Mouse (Mus musculus): Measurements from ENCODE around the gene Cacna1c.

Cacna1c gene

GRCm38 (mm10) chr6:118812007-118812406, 384.2 kb downstream of the Cacna1c start:
- DNase-seq (ENCODE audit: low spot score in 2 of 2), result no peak

GRCm38 (mm10) chr6:118810834-118811233, 385.4 kb downstream of the Cacna1c start:
- DNase-seq (ENCODE audit: low spot score in 2 of 2), result no peak

- no peak for DNase-seq (ENCODE audit: low spot score in 2 of 2)
These were observed 391.1 kb downstream of the Cacna1c start for GRCm38 (mm10) chr6:118805139-118805538.

- no peak for DNase-seq (ENCODE audit: low spot score in 2 of 2)
These were observed 393.9 kb downstream of the Cacna1c start for GRCm38 (mm10) chr6:118802286-118802685.

- DNase-seq (ENCODE audit: low spot score in 2 of 2), result no peak
These were observed 399.8 kb downstream of the Cacna1c start for GRCm38 (mm10) chr6:118796393-118796792.

- DNase-seq (ENCODE audit: low spot score in 2 of 2), result no peak
These were observed 400.5 kb downstream of the Cacna1c start for GRCm38 (mm10) chr6:118795716-118796115.

- DNase-seq (ENCODE audit: low spot score in 2 of 2), result no peak
These were observed 404.3 kb downstream of the Cacna1c start for GRCm38 (mm10) chr6:118791921-118792368.

GRCm38 (mm10) chr6:118787933-118788332, 408.3 kb downstream of the Cacna1c start:
- DNase-seq (ENCODE audit: low spot score in 2 of 2), result no peak

GRCm38 (mm10) chr6:118780280-118780679, 415.9 kb downstream of the Cacna1c start:
- DNase-seq (ENCODE audit: low spot score in 2 of 2), result no peak

GRCm38 (mm10) chr6:118779201-118779600, 417.0 kb downstream of the Cacna1c start:
- DNase-seq (ENCODE audit: low spot score in 2 of 2), result no peak

GRCm38 (mm10) chr6:118777457-118777856, 418.8 kb downstream of the Cacna1c start:
- DNase-seq (ENCODE audit: low spot score in 2 of 2), result no peak

GRCm38 (mm10) chr6:118776459-118776858, 419.8 kb downstream of the Cacna1c start:
- no peak for DNase-seq (ENCODE audit: low spot score in 2 of 2)

- DNase-seq (ENCODE audit: low spot score in 2 of 2), result no peak
These were observed 423.6 kb downstream of the Cacna1c start for GRCm38 (mm10) chr6:118772581-118772980.

GRCm38 (mm10) chr6:118771121-118771520, 425.1 kb downstream of the Cacna1c start:
- DNase-seq (ENCODE audit: low spot score in 2 of 2), result no peak

- no peak for DNase-seq (ENCODE audit: low spot score in 2 of 2)
These were observed 425.8 kb downstream of the Cacna1c start for GRCm38 (mm10) chr6:118770396-118770795.

- DNase-seq (ENCODE audit: low spot score in 2 of 2), result no peak
These were observed 426.4 kb downstream of the Cacna1c start for GRCm38 (mm10) chr6:118769792-118770191.

- DNase-seq (ENCODE audit: low spot score in 2 of 2), result no peak
These were observed 428.5 kb downstream of the Cacna1c start for GRCm38 (mm10) chr6:118767698-118768097.

GRCm38 (mm10) chr6:118765261-118765660, 431.0 kb downstream of the Cacna1c start:
- no peak for DNase-seq (ENCODE audit: low spot score in 2 of 2)

GRCm38 (mm10) chr6:118759015-118759414, 437.2 kb downstream of the Cacna1c start:
- no peak for DNase-seq (ENCODE audit: low spot score in 2 of 2)

GRCm38 (mm10) chr6:118758290-118758907, 437.8 kb downstream of the Cacna1c start:
- no peak for DNase-seq (ENCODE audit: low spot score in 2 of 2)

- no peak for DNase-seq (ENCODE audit: low spot score in 2 of 2)
These were observed 438.5 kb downstream of the Cacna1c start for GRCm38 (mm10) chr6:118757533-118758289.

- no peak for DNase-seq (ENCODE audit: low spot score in 2 of 2)
These were observed 439.7 kb downstream of the Cacna1c start for GRCm38 (mm10) chr6:118756511-118756910.

- no peak for DNase-seq (ENCODE audit: low spot score in 2 of 2)
These were observed 440.4 kb downstream of the Cacna1c start for GRCm38 (mm10) chr6:118755768-118756167.

Data from spleen, postnatal 14 days (tissue).